Mouse (Mus musculus) limb, embryonic 11.5 days (tissue): ENCODE results near the gene Sorbs1. TPM values are rescaled to one million over a fixed set of nuclear protein-coding genes. Genes with fewer than 3 reads are reported as not detected.

Experiments used
- ATAC-seq: fragments of 200-750 bp; cut with Nextera tagmentation; 2 replicates; pipeline ENCODE4 v1.8.0; 2017; ENCODE audit warnings: low read depth; ENCODE audit not compliant: insufficient number of reproducible peaks, low FRiP score, low TSS enrichment
- DNase-seq: peaks from one replicate; pipeline ENCODE4 v3.0.0-alpha.2; 2015; ENCODE audit warnings: low spot score
- H3K27ac ChIP-seq: fragments of 300-500 bp; sonication (generic); replicated peaks from 2 replicates; pipeline ENCODE4 v1.5.1; 2014; ENCODE audit warnings: low read depth, mild to moderate bottlenecking, low read length
- H3K27me3 ChIP-seq: fragments of 300-500 bp; sonication (generic); 2 replicates; pipeline ENCODE4 v1.6.1; 2014; ENCODE audit warnings: mild to moderate bottlenecking, low read length, mixed read lengths; ENCODE audit not compliant: control insufficient read depth, insufficient read depth
- H3K36me3 ChIP-seq: fragments of 300-500 bp; sonication (generic); 2 replicates; pipeline ENCODE4 v1.6.1; 2014; ENCODE audit warnings: mild to moderate bottlenecking, low read length, moderate library complexity, mixed read lengths; ENCODE audit not compliant: control insufficient read depth, insufficient read depth
- H3K4me1 ChIP-seq: fragments of 300-500 bp; sonication (generic); 2 replicates; pipeline ENCODE4 v1.6.1; 2014; ENCODE audit warnings: low read length, mixed read lengths; ENCODE audit not compliant: control insufficient read depth, insufficient read depth
- H3K4me2 ChIP-seq: fragments of 300-500 bp; sonication (generic); 2 replicates; pipeline ENCODE4 v1.6.1; 2014; ENCODE audit warnings: low read depth, mild to moderate bottlenecking, moderate library complexity; ENCODE audit not compliant: severe bottlenecking
- H3K4me3 ChIP-seq: fragments of 300-500 bp; sonication (generic); 2 replicates; pipeline ENCODE4 v1.5.1; 2014; ENCODE audit warnings: low read depth, low read length
- H3K9ac ChIP-seq: fragments of 300-500 bp; sonication (generic); 2 replicates; pipeline ENCODE4 v1.6.1; 2014; ENCODE audit warnings: mild to moderate bottlenecking, low read length
- H3K9me3 ChIP-seq: fragments of 300-500 bp; sonication (generic); 2 replicates; pipeline ENCODE4 v1.6.1; 2016; ENCODE audit warnings: low read length; ENCODE audit not compliant: control insufficient read depth
- WGBS: fragments of 180-500 bp; shearing (Covaris S2); extraction: QIAGEN DNeasy Blood & Tissue Kit; methylation state at CpG from one replicate; pipeline ENCODE4 v1.1.7; 2014; 5-methylcytosine and 5-hydroxymethylcytosine counted together
- polyA plus RNA-seq: library from polyadenylated mRNA; unstranded; fragments of >200 nt; fragmentation: Nextera tagmentation; extraction: Ambion mirVana; gene quantifications from 2 replicates; pipeline ENCODE4 v1.2.1, GENCODE M21; 2014

Sorbs1 gene
- polyA plus RNA-seq, 1 experiment from 2014 or later: 25.8 TPM

DNA sequence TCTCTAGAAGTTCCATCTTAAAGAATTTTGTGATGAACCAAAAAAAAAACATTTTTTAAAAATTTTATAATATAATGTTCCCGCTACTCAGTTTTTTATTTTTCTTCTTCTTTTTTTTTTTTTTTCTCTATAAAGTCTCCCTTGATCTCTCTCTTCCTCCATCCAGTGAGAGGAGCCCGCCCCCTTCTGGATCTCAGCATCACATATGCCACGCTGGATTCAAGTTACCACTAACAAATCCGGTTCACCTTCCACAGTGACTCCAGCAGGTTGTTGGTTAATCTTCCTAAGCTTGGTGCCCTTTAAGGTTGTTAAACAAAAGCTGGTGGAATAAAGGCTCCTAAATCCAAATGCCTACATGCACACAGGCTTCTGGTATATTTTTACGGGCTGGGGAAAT is 179.7 kb downstream of the Sorbs1 start:
- H3K4me2 ChIP-seq: no peak overlapping the region
- no peak overlapping the region for H3K4me3 ChIP-seq
- no peaks in the 10 kb centered on the region for H3K36me3 ChIP-seq
- no peak overlapping the region for H3K27ac ChIP-seq
- H3K27me3 ChIP-seq: no peaks in the 10 kb centered on the region
- H3K9ac ChIP-seq: no peak overlapping the region
- H3K9me3 ChIP-seq: no peaks in the 10 kb centered on the region
- 57% methylated on average over 5 of the region's 5 CpGs for WGBS
- H3K4me1 ChIP-seq: no peaks in the 10 kb centered on the region
- ATAC-seq: no peak
- DNase-seq: no peak

DNA sequence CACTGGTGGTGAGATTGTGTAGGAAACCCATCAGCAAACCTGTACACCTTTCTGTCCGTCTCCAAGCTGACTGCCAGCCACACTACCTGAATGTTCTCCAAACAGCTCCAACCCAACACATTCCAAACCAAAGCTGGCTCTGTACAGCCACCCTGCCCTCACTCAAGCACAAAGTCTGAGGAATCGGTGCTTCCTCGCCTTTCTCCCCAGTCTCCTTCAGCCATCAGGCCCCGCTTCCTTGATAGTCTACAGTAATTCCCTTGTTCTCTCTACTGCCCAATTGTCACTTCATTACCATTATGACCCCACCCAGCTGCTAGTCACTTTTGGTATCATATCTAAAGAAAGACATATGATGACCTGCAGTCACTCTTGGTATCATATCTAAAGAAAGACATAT is 180.5 kb downstream of the Sorbs1 start:
- H3K4me2 ChIP-seq: no peak overlapping the region
- H3K4me3 ChIP-seq: no peak overlapping the region
- no peaks in the 10 kb centered on the region for H3K4me1 ChIP-seq
- H3K9me3 ChIP-seq: no peaks in the 10 kb centered on the region
- no peak overlapping the region for H3K9ac ChIP-seq
- no peaks in the 10 kb centered on the region for H3K36me3 ChIP-seq
- no peak for ATAC-seq
- DNase-seq: no peak
- whole genome bisulfite sequencing: 97% methylated on average over 4 of the region's 4 CpGs
- H3K27ac ChIP-seq: no peak overlapping the region
- H3K27me3 ChIP-seq: no peaks in the 10 kb centered on the region

DNA sequence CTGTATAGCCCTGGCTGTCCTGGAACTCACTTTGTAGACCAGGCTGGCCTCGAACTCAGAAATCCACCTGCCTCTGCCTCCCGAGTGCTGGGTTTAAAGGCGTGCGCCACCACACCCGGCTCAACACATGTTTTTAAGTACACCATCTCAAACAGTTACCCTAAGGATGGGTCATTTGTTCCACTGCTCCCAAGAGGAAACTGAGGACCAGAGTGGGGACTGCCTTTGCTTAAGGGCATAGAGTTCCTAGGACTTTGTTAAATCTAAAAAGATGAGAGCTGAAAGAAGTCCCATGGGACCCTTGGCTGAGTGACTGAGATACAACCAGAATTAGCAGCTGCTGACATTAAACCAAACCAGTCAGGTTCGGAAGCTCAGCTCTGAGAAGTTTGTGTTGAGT is 181.3 kb downstream of the Sorbs1 start:
- H3K27ac ChIP-seq: no peak overlapping the region
- H3K4me1 ChIP-seq: no peaks in the 10 kb centered on the region
- no peak overlapping the region for H3K9ac ChIP-seq
- no peaks in the 10 kb centered on the region for H3K27me3 ChIP-seq
- H3K4me3 ChIP-seq: no peak overlapping the region
- H3K4me2 ChIP-seq: no peak overlapping the region
- no peaks in the 10 kb centered on the region for H3K36me3 ChIP-seq
- ATAC-seq: no peak
- no peak for DNase-seq
- H3K9me3 ChIP-seq: no peaks in the 10 kb centered on the region
- WGBS: 89% methylated on average over 6 of the region's 6 CpGs

- Histone ChIP-seq H3K27me3 (no peaks in the 10 kb centered on the region), H3K9ac (no peak overlapping the region), H3K4me3 (no peak overlapping the region), H3K4me2 (no peak overlapping the region), H3K4me1 (no peaks in the 10 kb centered on the region), H3K36me3 (no peaks in the 10 kb centered on the region), H3K27ac (no peak overlapping the region), H3K9me3 (no peaks in the 10 kb centered on the region)
- DNase-seq: no peak
- no peak for ATAC-seq
- 48% methylated on average over 6 of the region's 6 CpGs for WGBS
These were observed 181.7 kb downstream of the Sorbs1 start for GRCm38 (mm10) chr19:40331846-40332245.

DNA sequence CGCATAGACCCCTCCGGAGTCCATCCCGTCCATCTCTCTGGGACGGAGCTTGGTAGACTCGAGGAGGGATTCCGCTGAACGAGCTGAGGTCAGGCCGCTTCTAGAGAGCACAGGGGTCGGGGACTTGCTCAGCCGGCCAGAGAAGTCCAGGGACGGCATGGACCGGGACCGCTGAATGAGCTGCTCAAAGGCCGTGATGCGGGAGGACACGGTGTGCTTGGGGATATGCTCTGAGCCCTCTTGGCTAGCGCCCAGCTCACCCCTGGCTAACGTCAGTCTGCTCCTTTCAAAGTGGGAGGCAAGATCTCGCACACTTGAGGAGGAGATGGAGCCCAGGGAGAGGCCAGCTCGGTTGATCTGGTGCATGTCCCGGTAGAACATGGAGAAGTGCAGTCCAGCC is 187.5 kb downstream of the Sorbs1 start:
- no peaks in the 10 kb centered on the region for H3K27me3 ChIP-seq
- H3K9ac ChIP-seq: no peak overlapping the region
- WGBS: 93% methylated on average over 21 of the region's 21 CpGs
- no peaks in the 10 kb centered on the region for H3K4me1 ChIP-seq
- H3K27ac ChIP-seq: no peak overlapping the region
- DNase-seq (no peak), ATAC-seq (no peak)
- H3K4me2 ChIP-seq: no peak overlapping the region
- H3K36me3 ChIP-seq: no peaks in the 10 kb centered on the region; the same call in 1 of the 2 replicates
- no peaks in the 10 kb centered on the region for H3K9me3 ChIP-seq
- no peak overlapping the region for H3K4me3 ChIP-seq

DNA sequence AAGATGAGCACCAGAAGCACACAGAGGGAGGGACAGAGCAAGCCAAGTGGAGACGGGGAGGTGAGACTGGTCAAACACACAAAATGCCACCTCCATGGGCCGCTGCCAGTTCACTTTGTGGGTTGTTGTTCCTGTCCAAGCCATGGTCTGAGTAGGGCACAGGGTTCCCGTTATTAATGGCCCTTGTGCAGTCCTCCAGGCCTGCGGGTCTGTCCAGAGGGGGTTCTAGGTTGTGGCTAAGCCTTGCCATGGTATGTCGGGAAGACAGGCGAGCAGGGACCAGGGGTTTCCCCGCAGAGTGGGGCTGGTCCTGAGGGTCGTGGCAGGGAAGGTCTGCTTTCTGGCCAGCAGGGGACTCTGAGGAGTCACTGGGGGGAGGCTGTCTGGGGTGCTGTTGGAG is 188.2 kb downstream of the Sorbs1 start:
- no peak overlapping the region for H3K9ac ChIP-seq
- no peak overlapping the region for H3K27ac ChIP-seq
- H3K27me3 ChIP-seq: no peaks in the 10 kb centered on the region
- no peaks in the 10 kb centered on the region; the same call in 1 of the 2 replicates for H3K36me3 ChIP-seq
- no peak overlapping the region for H3K4me3 ChIP-seq
- DNase-seq (no peak), ATAC-seq (no peak)
- no peak overlapping the region for H3K4me2 ChIP-seq
- no peaks in the 10 kb centered on the region for H3K9me3 ChIP-seq
- WGBS: 83% methylated on average over 8 of the region's 8 CpGs
- H3K4me1 ChIP-seq: no peaks in the 10 kb centered on the region

GRCm38 (mm10) chr19:40322226-40322625 is 191.4 kb downstream of the Sorbs1 start:
- Histone ChIP-seq H3K4me3 (no peak overlapping the region), H3K9ac (no peak overlapping the region), H3K36me3 (no peaks in the 10 kb centered on the region; the same call in 1 of the 2 replicates), H3K9me3 (no peaks in the 10 kb centered on the region), H3K4me1 (no peaks in the 10 kb centered on the region), H3K27ac (no peak overlapping the region), H3K27me3 (no peaks in the 10 kb centered on the region), H3K4me2 (no peak overlapping the region)
- ATAC-seq (no peak), DNase-seq (no peak)
- 86% methylated on average over 3 of the region's 3 CpGs for WGBS

DNA sequence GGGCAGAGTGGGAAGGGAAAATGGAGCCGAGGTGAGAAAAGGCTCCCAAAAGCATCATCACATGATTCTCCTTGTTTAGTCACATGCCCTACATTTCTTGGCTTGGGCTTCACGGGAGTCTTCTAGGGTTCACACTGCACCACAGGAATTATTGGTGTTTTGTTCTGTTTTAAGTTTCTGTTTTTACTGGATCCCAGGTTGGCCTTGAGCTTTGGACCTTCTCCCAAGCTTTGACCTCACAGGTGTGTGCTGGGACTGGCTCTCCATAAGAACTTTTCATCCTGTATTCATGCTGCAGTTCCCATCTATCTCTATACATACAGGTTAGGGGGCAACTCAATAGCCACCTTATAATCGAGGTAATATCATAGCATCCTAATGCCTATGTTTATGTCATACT is 194.4 kb downstream of the Sorbs1 start:
- Histone ChIP-seq H3K27ac (no peak overlapping the region), H3K27me3 (no peaks in the 10 kb centered on the region), H3K36me3 (no peaks in the 10 kb centered on the region), H3K4me3 (no peak overlapping the region), H3K9ac (no peak overlapping the region), H3K4me2 (no peak overlapping the region), H3K9me3 (no peaks in the 10 kb centered on the region), H3K4me1 (no peaks in the 10 kb centered on the region)
- ATAC-seq: no peak
- WGBS: 86% methylated on average over 3 of the region's 3 CpGs
- DNase-seq: no peak

GRCm38 (mm10) chr19:40318511-40318910 is 195.1 kb downstream of the Sorbs1 start:
- no peaks in the 10 kb centered on the region for H3K4me1 ChIP-seq
- 30% methylated on average over 6 of the region's 6 CpGs for WGBS
- no peaks in the 10 kb centered on the region for H3K27me3 ChIP-seq
- DNase-seq (no peak), ATAC-seq (no peak)
- no peaks in the 10 kb centered on the region for H3K9me3 ChIP-seq
- no peak overlapping the region for H3K4me2 ChIP-seq
- no peak overlapping the region for H3K9ac ChIP-seq
- no peak overlapping the region for H3K27ac ChIP-seq
- no peaks in the 10 kb centered on the region for H3K36me3 ChIP-seq
- no peak overlapping the region for H3K4me3 ChIP-seq
